In genomic region chr14:114804643-114805042, GRCm38 (mm10) we compare ENCODE assay signal across 27 mouse cellular contexts.
DNase-seq lines count a peak whose midpoint lies in the region; ATAC-seq and TF ChIP-seq lines count a peak whose summit lies in the region.
"Had no signal": no experiment of that assay in that cellular context is flagged by ENCODE, and none has a peak within 500 bp of the region (broad histone marks: within the 10 kb centered on the region; RNA-seq: fewer than 3 reads in every experiment).

No protein-coding gene starts in this region.

- ATAC-seq in lung, embryonic 14.5 days (ENCODE audit: insufficient read depth), result peak; percentile 78; the same call in 1 of the 2 replicates
- 0 out of 2 replicates have a peak, but pooled peaks have one; percentile 17 for ATAC-seq in midbrain, embryonic 13.5 days
- ATAC-seq: activated CD4-positive, CD25-positive, alpha-beta regulatory T cell, adult 4 months; CD4-positive, CD25-positive, alpha-beta regulatory T cell, adult 4 months; forebrain, embryonic 14.5 days; forebrain, postnatal 0 days; hindbrain, embryonic 16.5 days; intestine, embryonic 15.5 days had no signal

- DNase-seq in heart, adult 11 months, result peak; percentile 74
- DNase-seq in heart, postnatal 14 days, result no peak
- DNase-seq in lung, embryonic 14.5 days, result peak; percentile 65
- no peak for DNase-seq in lung, adult 2 months
- no peak for DNase-seq in midbrain, embryonic 10.5 days (ENCODE audit: low spot score)
- DNase-seq: adrenal gland, adult 8-10 months; adrenal gland, postnatal 25 days; cerebellum, adult 11-12 months; cerebellum, adult 8-10 months; cerebellum, postnatal 10 days; forebrain, postnatal 0 days; gastrocnemius, adult 2 months; gastrocnemius, postnatal 14 days; heart, adult 18-20 months; heart, postnatal 10 days; heart, postnatal 4 days had no signal

- no peak overlapping the region for H3K27ac ChIP-seq in lung, embryonic 14.5 days (ENCODE audit: low read depth)
- no peak overlapping the region for H3K27ac ChIP-seq in midbrain, embryonic 13.5 days
- no peak overlapping the region for H3K27ac ChIP-seq in midbrain, embryonic 10.5 days (replicated peaks)
- H3K27ac ChIP-seq: embryonic facial prominence, embryonic 13.5 days; gastrocnemius, adult 2 months; heart, embryonic 15.5 days; hindbrain, embryonic 13.5 days; intestine, embryonic 15.5 days had no signal

- intact Hi-C loops in heart, postnatal 14 days (cut with DNase I), result no loop called here

- no peaks in the 10 kb centered on the region for H3K27me3 ChIP-seq in lung, embryonic 14.5 days (ENCODE audit: insufficient read depth, low read length)
- no peaks in the 10 kb centered on the region for H3K27me3 ChIP-seq in midbrain, embryonic 13.5 days
- H3K27me3 ChIP-seq in midbrain, embryonic 10.5 days (ENCODE audit: low read depth, poor library complexity, severe bottlenecking), result no peaks in the 10 kb centered on the region
- H3K27me3 ChIP-seq: embryonic facial prominence, embryonic 13.5 days; heart, embryonic 12.5 days; heart, embryonic 15.5 days; hindbrain, embryonic 13.5 days; intestine, embryonic 15.5 days had no signal

- no peak overlapping the region for H3K4me3 ChIP-seq in lung, embryonic 14.5 days (ENCODE audit: low read depth, low read length)
- no peak overlapping the region for H3K4me3 ChIP-seq in lung, adult 2 months (replicated peaks; ENCODE audit: extremely low read depth, low read depth, low read length)
- no peak overlapping the region for H3K4me3 ChIP-seq in midbrain, embryonic 13.5 days (replicated peaks)
- no peak overlapping the region for H3K4me3 ChIP-seq in midbrain, embryonic 10.5 days
- H3K4me3 ChIP-seq: embryonic facial prominence, embryonic 13.5 days; erythroblast, embryonic 14.5 days; gastrocnemius, adult 2 months; heart, embryonic 12.5 days; heart, embryonic 15.5 days; hindbrain, embryonic 13.5 days; intestine, embryonic 15.5 days had no signal

- H3K4me2 ChIP-seq in lung, embryonic 14.5 days, result no peak overlapping the region
- no peak overlapping the region for H3K4me2 ChIP-seq in midbrain, embryonic 13.5 days (replicated peaks)
- H3K4me2 ChIP-seq: embryonic facial prominence, embryonic 13.5 days; heart, embryonic 12.5 days; heart, embryonic 15.5 days; hindbrain, embryonic 13.5 days; intestine, embryonic 15.5 days had no signal

- TF ChIP-seq CTCF in lung, embryonic 14.5 days (IDR thresholded peaks at IDR 0.05; ENCODE audit: low read depth), result no peak
- no peak for TF ChIP-seq CTCF in lung, adult 2 months (IDR thresholded peaks at IDR 0.05; ENCODE audit: insufficient read depth, low read length)

- no peak for TF ChIP-seq POLR2A in lung, adult 2 months (IDR thresholded peaks at IDR 0.05; ENCODE audit: borderline replicate concordance, extremely low read depth, low read depth, low read length)

- no peaks in the 10 kb centered on the region for H3K9me3 ChIP-seq in lung, embryonic 14.5 days (ENCODE audit: low read depth, low read length)
- H3K9me3 ChIP-seq in midbrain, embryonic 13.5 days, result no peaks in the 10 kb centered on the region
- H3K9me3 ChIP-seq in midbrain, embryonic 10.5 days (replicated peaks), result no peaks in the 10 kb centered on the region
- H3K9me3 ChIP-seq: embryonic facial prominence, embryonic 13.5 days; heart, embryonic 12.5 days; heart, embryonic 15.5 days; hindbrain, embryonic 13.5 days; intestine, embryonic 15.5 days had no signal

- WGBS in lung, embryonic 14.5 days, result 61% methylated on average over 11 of the region's 11 CpGs
- WGBS in lung, adult 2 months, result 69% methylated on average over 11 of the region's 11 CpGs
- WGBS in midbrain, embryonic 13.5 days, result 84% methylated on average over 11 of the region's 11 CpGs
- WGBS in midbrain, embryonic 10.5 days, result 91% methylated on average over 11 of the region's 11 CpGs

- H3K4me1 ChIP-seq in lung, embryonic 14.5 days (ENCODE audit: insufficient read depth), result no peaks in the 10 kb centered on the region
- no peaks in the 10 kb centered on the region for H3K4me1 ChIP-seq in lung, adult 2 months (ENCODE audit: control insufficient read depth, insufficient read depth, low read length)
- no peaks in the 10 kb centered on the region for H3K4me1 ChIP-seq in midbrain, embryonic 13.5 days (replicated peaks)
- no peaks in the 10 kb centered on the region for H3K4me1 ChIP-seq in midbrain, embryonic 10.5 days
- H3K4me1 ChIP-seq: embryonic facial prominence, embryonic 13.5 days; heart, embryonic 12.5 days; heart, embryonic 15.5 days; hindbrain, embryonic 13.5 days; intestine, embryonic 15.5 days had no signal

- H3K9ac ChIP-seq in lung, embryonic 14.5 days, result no peak overlapping the region
- H3K9ac ChIP-seq in midbrain, embryonic 13.5 days (replicated peaks), result no peak overlapping the region
- H3K9ac ChIP-seq: embryonic facial prominence, embryonic 13.5 days; forebrain, postnatal 0 days; heart, embryonic 12.5 days; heart, embryonic 15.5 days; hindbrain, embryonic 13.5 days; intestine, embryonic 15.5 days had no signal

- no peaks in the 10 kb centered on the region for H3K36me3 ChIP-seq in lung, embryonic 14.5 days (ENCODE audit: insufficient read depth)
- H3K36me3 ChIP-seq in midbrain, embryonic 13.5 days, result no peaks in the 10 kb centered on the region
- H3K36me3 ChIP-seq in midbrain, embryonic 10.5 days, result no peaks in the 10 kb centered on the region
- H3K36me3 ChIP-seq: embryonic facial prominence, embryonic 13.5 days; heart, embryonic 12.5 days; heart, embryonic 15.5 days; hindbrain, embryonic 13.5 days; intestine, embryonic 15.5 days had no signal

Comparison
In these comparisons a context has a peak if more than half of its experiments do, and no peak if none do; other contexts are left out.
1. DNase-seq: peak in heart, adult 11 months (single experiment) and lung, embryonic 14.5 days (single experiment); none in heart, postnatal 14 days (0 of 2), lung, adult 2 months (single experiment) and midbrain, embryonic 10.5 days (single experiment).